Mouse (Mus musculus) embryonic facial prominence, embryonic 10.5 days (tissue): ENCODE measurements around the gene Poc1b. TPM values are rescaled to one million over a fixed set of nuclear protein-coding genes. Genes with fewer than 3 reads are reported as not detected.

Experiments used
- DNase-seq: peaks from one replicate; pipeline ENCODE4 v3.0.0-alpha.2; 2017; ENCODE audit warnings: low spot score
- H3K27ac ChIP-seq: fragments of 300-500 bp; sonication (generic); replicated peaks from 2 replicates; pipeline ENCODE4 v1.5.1; 2016; ENCODE audit warnings: mild to moderate bottlenecking
- H3K27me3 ChIP-seq: fragments of 300-500 bp; sonication (generic); replicated peaks from 2 replicates; pipeline ENCODE4 v1.6.1; 2016; ENCODE audit warnings: low read depth, mild to moderate bottlenecking; ENCODE audit not compliant: poor library complexity, severe bottlenecking
- H3K36me3 ChIP-seq: fragments of 300-500 bp; sonication (generic); replicated peaks from 2 replicates; pipeline ENCODE4 v1.6.1; 2016; ENCODE audit warnings: mild to moderate bottlenecking, moderate library complexity
- H3K4me1 ChIP-seq: fragments of 300-500 bp; sonication (generic); 2 replicates; pipeline ENCODE4 v1.6.1; 2016
- H3K4me3 ChIP-seq: fragments of 300-500 bp; sonication (generic); 2 replicates; pipeline ENCODE4 v1.5.1; 2016; ENCODE audit warnings: mild to moderate bottlenecking, moderate library complexity
- H3K9me3 ChIP-seq: fragments of 300-500 bp; sonication (generic); 2 replicates; pipeline ENCODE4 v1.6.1; 2016; ENCODE audit warnings: mild to moderate bottlenecking
- WGBS: fragments of 180-500 bp; shearing (Covaris S2); methylation state at CpG from one replicate; pipeline ENCODE4 v1.1.7; 2016; 5-methylcytosine and 5-hydroxymethylcytosine counted together
- polyA plus RNA-seq: library from polyadenylated mRNA; unstranded; fragments of >200 nt; fragmentation: Nextera tagmentation; extraction: Ambion mirVana; gene quantifications from 2 replicates; pipeline ENCODE4 v1.2.1, GENCODE M21; 2016

Poc1b gene
- polyA plus RNA-seq, 1 experiment from 2014 or later = 32.6 TPM

GRCm38 (mm10) chr10:99229031-99229684, 122.3 kb downstream of the Poc1b start:
- Histone ChIP-seq H3K4me3 (peak overlapping the region; percentile 43), H3K27me3 (peaks cover 4% of the 10 kb centered on the region; the same call in 1 of the 2 replicates), H3K27ac (peak overlapping the region; percentile 77), H3K4me1 (peaks cover 46% of the 10 kb centered on the region), H3K36me3 (no peaks in the 10 kb centered on the region), H3K9me3 (no peaks in the 10 kb centered on the region)
- peak; percentile 64 for DNase-seq
- 7% methylated on average over 16 of the region's 16 CpGs for WGBS

GRCm38 (mm10) chr10:99232518-99233227, 125.8 kb downstream of the Poc1b start:
- no peak overlapping the region for H3K27ac ChIP-seq
- H3K27me3 ChIP-seq = peaks cover 4% of the 10 kb centered on the region; the same call in 1 of the 2 replicates
- H3K4me3 ChIP-seq = no peak overlapping the region
- no peaks in the 10 kb centered on the region for H3K9me3 ChIP-seq
- WGBS = 58% methylated on average over 7 of the region's 7 CpGs
- H3K36me3 ChIP-seq = no peaks in the 10 kb centered on the region
- DNase-seq = no peak
- H3K4me1 ChIP-seq = peaks cover 41% of the 10 kb centered on the region

GRCm38 (mm10) chr10:99234336-99234735, 127.5 kb downstream of the Poc1b start:
- peaks cover 30% of the 10 kb centered on the region for H3K4me1 ChIP-seq
- H3K4me3 ChIP-seq = no peak overlapping the region
- WGBS = 87% methylated on average over 8 of the region's 8 CpGs

DNA sequence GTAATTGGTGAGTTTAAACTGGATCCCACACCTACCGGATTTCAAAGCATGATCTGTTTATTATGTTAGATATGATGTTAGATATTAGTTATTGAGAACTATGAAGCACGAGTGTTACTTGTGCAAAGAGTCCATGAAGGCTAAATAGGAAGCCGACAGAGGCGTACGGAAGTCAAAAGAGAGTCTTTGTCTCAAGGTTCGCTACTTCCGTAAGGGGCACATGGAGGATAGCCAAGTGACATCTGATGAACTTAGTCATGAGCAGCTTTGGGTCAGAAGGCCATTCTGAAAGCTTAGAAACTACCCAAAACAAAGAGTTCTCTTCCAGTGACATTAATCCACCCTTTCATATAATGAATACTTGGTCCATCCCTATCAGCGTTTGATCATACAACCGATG, 128.2 kb downstream of the Poc1b start:
- H3K4me1 ChIP-seq = peaks cover 27% of the 10 kb centered on the region
- no peaks in the 10 kb centered on the region for H3K9me3 ChIP-seq
- no peak for DNase-seq
- no peaks in the 10 kb centered on the region for H3K27me3 ChIP-seq
- no peaks in the 10 kb centered on the region for H3K36me3 ChIP-seq
- no peak overlapping the region for H3K27ac ChIP-seq
- no peak overlapping the region for H3K4me3 ChIP-seq
- WGBS = 96% methylated on average over 9 of the region's 9 CpGs

More at GRCm38 (mm10) chr10:99234336-99234735, 127.5 kb downstream of the Poc1b start:
- no peak overlapping the region for H3K27ac ChIP-seq
- H3K27me3 ChIP-seq = no peaks in the 10 kb centered on the region
- no peak for DNase-seq
- H3K36me3 ChIP-seq = no peaks in the 10 kb centered on the region
- H3K9me3 ChIP-seq = no peaks in the 10 kb centered on the region

DNA sequence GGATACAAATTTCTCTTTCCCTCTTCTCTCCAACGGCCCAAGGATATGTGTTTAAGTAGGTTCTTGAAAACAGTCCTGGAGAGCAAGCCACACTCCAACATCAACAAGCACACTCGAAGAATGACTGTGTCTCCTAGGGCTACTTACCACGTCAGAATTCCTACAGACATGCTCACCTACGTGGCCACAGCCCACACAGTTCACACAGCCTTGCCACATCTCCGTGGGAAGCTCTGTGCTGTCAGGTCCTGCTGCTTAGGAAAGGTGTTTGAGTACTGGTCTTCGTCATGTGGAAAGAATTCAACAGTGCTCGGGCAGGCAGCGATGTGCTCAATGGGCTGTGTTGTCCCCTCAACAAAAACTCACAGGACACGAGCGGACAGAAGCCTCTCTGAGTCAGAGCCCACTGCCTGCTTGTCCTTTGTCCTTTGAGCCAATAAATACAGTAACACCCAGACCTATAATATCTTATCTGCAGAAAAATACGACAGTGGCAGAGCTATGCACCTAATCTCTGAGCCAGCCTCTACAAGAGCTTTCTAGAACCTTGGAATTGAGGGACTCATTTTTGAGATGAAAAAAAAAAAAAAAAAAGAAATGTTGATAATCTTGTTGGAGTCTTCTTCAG, 130.5 kb downstream of the Poc1b start:
- no peak overlapping the region for H3K4me3 ChIP-seq
- H3K9me3 ChIP-seq = no peaks in the 10 kb centered on the region
- H3K36me3 ChIP-seq = no peaks in the 10 kb centered on the region
- WGBS = 77% methylated on average over 11 of the region's 11 CpGs
- H3K4me1 ChIP-seq = peaks cover 31% of the 10 kb centered on the region
- H3K27ac ChIP-seq = no peak overlapping the region
- DNase-seq = no peak
- H3K27me3 ChIP-seq = no peaks in the 10 kb centered on the region

GRCm38 (mm10) chr10:99238537-99238936, 131.7 kb downstream of the Poc1b start:
- WGBS = 71% methylated on average over 11 of the region's 11 CpGs
- DNase-seq = no peak
- no peaks in the 10 kb centered on the region for H3K36me3 ChIP-seq

GRCm38 (mm10) chr10:99241284-99241828, 134.5 kb downstream of the Poc1b start:
- Histone ChIP-seq H3K27ac (peak overlapping the region; percentile 40; the same call in 1 of the 2 replicates), H3K36me3 (no peaks in the 10 kb centered on the region), H3K27me3 (no peaks in the 10 kb centered on the region), H3K9me3 (no peaks in the 10 kb centered on the region), H3K4me1 (peaks cover 43% of the 10 kb centered on the region), H3K4me3 (no peak overlapping the region)
- DNase-seq = no peak
- WGBS = 87% methylated on average over 7 of the region's 7 CpGs

More at GRCm38 (mm10) chr10:99238537-99238936, 131.7 kb downstream of the Poc1b start:
- Histone ChIP-seq H3K27me3 (no peaks in the 10 kb centered on the region), H3K4me3 (no peak overlapping the region), H3K4me1 (peaks cover 29% of the 10 kb centered on the region), H3K27ac (no peak overlapping the region), H3K9me3 (no peaks in the 10 kb centered on the region)

- Histone ChIP-seq H3K4me3 (no peak overlapping the region), H3K27ac (no peak overlapping the region), H3K9me3 (no peaks in the 10 kb centered on the region), H3K36me3 (no peaks in the 10 kb centered on the region), H3K27me3 (no peaks in the 10 kb centered on the region), H3K4me1 (peaks cover 46% of the 10 kb centered on the region)
- 85% methylated on average over 16 of the region's 16 CpGs for WGBS
- peak; percentile 25 for DNase-seq
These were observed 135.2 kb downstream of the Poc1b start for GRCm38 (mm10) chr10:99241829-99242711.

DNA sequence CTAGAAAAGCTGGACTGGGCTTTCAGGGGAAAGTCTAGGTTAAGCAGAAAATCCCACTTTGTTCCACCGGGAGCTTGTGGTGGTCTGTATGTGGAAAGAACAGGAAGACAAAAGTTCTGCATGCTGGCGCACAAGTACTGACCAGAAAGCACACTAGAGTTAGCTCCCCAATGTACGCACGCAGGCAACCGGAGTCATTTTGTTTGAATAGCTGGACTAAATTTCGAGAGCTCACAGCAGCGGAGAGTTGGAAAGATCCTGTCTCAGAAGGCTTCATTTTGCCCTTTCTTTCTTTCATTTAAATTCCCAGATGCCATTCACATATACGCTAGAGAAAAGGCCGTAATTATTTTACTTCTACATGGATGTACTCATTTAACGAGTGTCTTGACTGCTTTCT, 135.9 kb downstream of the Poc1b start:
- Histone ChIP-seq H3K4me3 (no peak overlapping the region), H3K4me1 (peaks cover 43% of the 10 kb centered on the region), H3K36me3 (no peaks in the 10 kb centered on the region), H3K27ac (no peak overlapping the region), H3K27me3 (no peaks in the 10 kb centered on the region), H3K9me3 (no peaks in the 10 kb centered on the region)
- no peak for DNase-seq
- WGBS = 70% methylated on average over 10 of the region's 10 CpGs

- Histone ChIP-seq H3K4me3 (no peak overlapping the region), H3K9me3 (no peaks in the 10 kb centered on the region), H3K27ac (no peak overlapping the region; the same call in 1 of the 2 replicates), H3K4me1 (peaks cover 37% of the 10 kb centered on the region), H3K27me3 (no peaks in the 10 kb centered on the region), H3K36me3 (no peaks in the 10 kb centered on the region)
- no peak for DNase-seq
- WGBS = 69% methylated on average over 5 of the region's 5 CpGs
These were observed 137.2 kb downstream of the Poc1b start for GRCm38 (mm10) chr10:99243907-99244489.

- no peak overlapping the region for H3K4me3 ChIP-seq
- 39% methylated on average over 7 of the region's 7 CpGs for WGBS
- DNase-seq = no peak
- no peaks in the 10 kb centered on the region for H3K27me3 ChIP-seq
- H3K4me1 ChIP-seq = peaks cover 37% of the 10 kb centered on the region
- no peaks in the 10 kb centered on the region for H3K9me3 ChIP-seq
- no peaks in the 10 kb centered on the region for H3K36me3 ChIP-seq
- H3K27ac ChIP-seq = no peak overlapping the region; the same call in 1 of the 2 replicates
These were observed 137.9 kb downstream of the Poc1b start for GRCm38 (mm10) chr10:99244655-99245260.
